Mouse (Mus musculus) kidney, embryonic 16.5 days (tissue): ENCODE results near the gene Hmgcll1. TPM values are rescaled to one million over a fixed set of nuclear protein-coding genes. Genes with fewer than 3 reads are reported as not detected.

Experiments
- ATAC-seq: fragments of 200-750 bp; cut with Nextera tagmentation; 2 replicates; pipeline ENCODE4 v1.8.0; 2017; ENCODE audit warnings: moderate TSS enrichment; ENCODE audit not compliant: low FRiP score, low TSS enrichment
- H3K27ac ChIP-seq: fragments of 300-500 bp; sonication (generic); 2 replicates; pipeline ENCODE4 v1.5.1; 2014; ENCODE audit warnings: low read length
- H3K27me3 ChIP-seq: fragments of 300-500 bp; sonication (generic); 2 replicates; pipeline ENCODE4 v1.6.1; 2014; ENCODE audit warnings: low read length, control low read depth, mixed read lengths; ENCODE audit not compliant: insufficient read depth
- H3K36me3 ChIP-seq: fragments of 300-500 bp; sonication (generic); 2 replicates; pipeline ENCODE4 v1.6.1; 2014; ENCODE audit warnings: low read length, control low read depth, mixed read lengths; ENCODE audit not compliant: insufficient read depth
- H3K4me1 ChIP-seq: fragments of 300-500 bp; sonication (generic); 2 replicates; pipeline ENCODE4 v1.6.1; 2014; ENCODE audit warnings: low read length, control low read depth, mixed read lengths; ENCODE audit not compliant: insufficient read depth
- H3K4me2 ChIP-seq: fragments of 300-500 bp; sonication (generic); replicated peaks from 2 replicates; pipeline ENCODE4 v1.6.1; 2014; ENCODE audit warnings: low read depth, low read length
- H3K4me3 ChIP-seq: fragments of 300-500 bp; sonication (generic); 2 replicates; pipeline ENCODE4 v1.5.1; 2014; ENCODE audit warnings: mild to moderate bottlenecking, low read length
- H3K9ac ChIP-seq: fragments of 300-500 bp; sonication (generic); replicated peaks from 2 replicates; pipeline ENCODE4 v1.6.1; 2014; ENCODE audit warnings: low read length
- H3K9me3 ChIP-seq: fragments of 300-500 bp; sonication (generic); 2 replicates; pipeline ENCODE4 v1.6.1; 2016; ENCODE audit warnings: low read length, control low read depth
- WGBS: fragments of 180-500 bp; shearing (Covaris S2); extraction: QIAGEN DNeasy Blood & Tissue Kit; methylation state at CpG from one replicate; pipeline ENCODE4 v1.1.7; 2014; 5-methylcytosine and 5-hydroxymethylcytosine counted together
- polyA plus RNA-seq: library from polyadenylated mRNA; unstranded; fragments of >200 nt; fragmentation: Nextera tagmentation; extraction: Ambion mirVana; gene quantifications from 2 replicates; pipeline ENCODE4 v1.2.1, GENCODE M21; 2015

The Hmgcll1 gene
- polyA plus RNA-seq, 1 experiment from 2014 or later = 3.1 TPM

DNA sequence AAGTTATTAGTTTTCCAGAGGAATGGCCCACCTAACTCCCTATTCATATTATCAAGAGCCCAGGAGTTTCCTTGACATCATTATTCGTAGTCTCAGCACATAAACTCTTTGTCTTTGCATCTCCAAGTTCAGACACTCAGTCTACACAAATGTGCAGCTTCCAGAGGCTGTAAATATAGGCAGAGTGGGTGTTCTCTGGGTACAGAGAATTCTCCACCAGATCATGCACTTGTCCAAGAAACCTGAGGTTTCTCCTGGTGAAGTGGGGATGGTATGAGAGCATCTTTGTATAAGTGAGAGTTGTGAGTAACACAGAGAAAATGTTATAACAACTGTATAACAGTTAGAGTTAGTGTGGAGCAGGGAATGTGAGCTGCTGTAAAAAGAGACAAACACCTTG is 114.7 kb downstream of the Hmgcll1 start:
- Histone ChIP-seq H3K9me3 (no peaks in the 10 kb centered on the region), H3K36me3 (no peaks in the 10 kb centered on the region), H3K27me3 (no peaks in the 10 kb centered on the region), H3K4me1 (no peaks in the 10 kb centered on the region), H3K4me2 (no peak overlapping the region), H3K27ac (no peak overlapping the region), H3K9ac (no peak overlapping the region), H3K4me3 (no peak overlapping the region)
- WGBS = 67% methylated on average over 1 of the region's 1 CpGs
- ATAC-seq = no peak

DNA sequence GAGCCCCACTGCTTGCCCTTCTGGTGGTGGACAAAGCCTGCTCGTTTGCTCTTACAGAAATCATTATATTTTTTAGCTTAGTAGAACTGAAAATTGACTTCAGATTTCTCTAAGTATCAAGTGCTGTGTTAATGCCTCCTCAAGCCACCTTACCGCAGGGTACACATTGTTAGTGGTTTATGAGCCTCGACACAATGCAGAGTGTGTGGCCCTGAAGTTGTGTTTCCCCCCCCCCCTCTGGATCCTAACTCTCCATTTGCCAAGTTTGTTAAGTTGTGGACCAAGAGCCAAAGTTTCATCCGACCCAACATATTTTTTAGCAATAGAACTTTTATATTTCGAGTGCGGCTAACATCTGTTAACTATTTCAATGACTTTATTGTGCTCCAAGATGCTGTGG is 119.4 kb downstream of the Hmgcll1 start:
- no peak for ATAC-seq
- no peak overlapping the region for H3K4me3 ChIP-seq
- H3K4me1 ChIP-seq = no peaks in the 10 kb centered on the region
- 76% methylated on average over 6 of the region's 6 CpGs for WGBS
- H3K27ac ChIP-seq = no peak overlapping the region
- H3K36me3 ChIP-seq = no peaks in the 10 kb centered on the region
- no peaks in the 10 kb centered on the region for H3K27me3 ChIP-seq
- H3K4me2 ChIP-seq = no peak overlapping the region
- no peaks in the 10 kb centered on the region for H3K9me3 ChIP-seq
- no peak overlapping the region for H3K9ac ChIP-seq

DNA sequence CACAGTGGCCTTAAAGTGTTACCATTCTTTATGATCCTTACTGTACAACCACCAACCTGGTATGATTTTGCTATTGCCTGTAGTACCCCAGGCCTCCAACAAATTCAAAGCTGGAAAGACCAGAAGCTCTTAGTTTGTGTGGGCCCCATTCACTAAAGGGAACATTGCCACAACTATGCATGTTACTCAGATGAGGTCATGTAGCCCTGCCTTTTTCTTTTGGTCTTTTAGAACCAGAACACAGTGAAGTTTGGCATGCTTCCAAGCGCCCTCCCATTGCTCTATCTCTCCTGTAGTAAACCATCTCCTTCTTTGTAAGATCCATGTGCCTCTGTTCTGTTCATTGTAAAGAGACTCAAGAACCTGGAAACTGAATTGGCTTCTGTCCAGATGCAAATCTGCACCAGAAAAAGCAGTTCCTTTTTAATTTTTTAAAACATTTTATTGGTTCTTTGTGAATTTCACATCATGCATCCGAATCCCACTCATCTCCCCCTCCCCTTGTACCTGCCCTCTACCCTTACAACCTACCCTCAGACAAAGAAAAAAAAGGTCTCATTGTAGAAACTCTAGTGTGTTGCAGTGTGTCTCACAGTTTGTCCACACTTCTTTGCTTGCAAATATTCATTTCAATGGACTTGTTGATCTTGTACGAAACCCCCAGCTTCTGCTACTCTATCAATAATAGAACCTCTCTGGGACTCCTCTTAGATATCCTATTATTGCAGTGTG is 123.9 kb downstream of the Hmgcll1 start:
- no peaks in the 10 kb centered on the region for H3K9me3 ChIP-seq
- ATAC-seq = no peak
- 84% methylated on average over 3 of the region's 3 CpGs for WGBS

DNA sequence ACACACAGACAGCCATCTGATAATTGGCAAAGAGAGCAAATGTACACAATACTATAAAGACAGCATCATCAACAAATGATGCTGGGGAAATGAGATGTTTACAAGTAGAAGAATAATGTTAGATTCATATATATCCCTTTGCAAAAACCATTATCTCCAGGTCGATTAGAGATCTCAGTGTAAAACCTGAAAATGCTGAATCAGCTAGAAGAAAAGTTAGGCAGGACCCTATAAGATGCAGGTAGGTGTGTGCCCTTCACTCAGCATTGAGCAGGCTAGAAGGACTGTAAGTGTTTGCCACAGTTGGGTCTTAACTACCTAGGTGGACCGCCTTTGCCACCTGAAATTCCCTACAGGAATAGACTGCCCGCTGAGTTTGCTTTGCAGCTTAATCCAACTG is 130.9 kb downstream of the Hmgcll1 start:
- H3K9ac ChIP-seq = no peak overlapping the region
- no peak overlapping the region for H3K4me3 ChIP-seq
- H3K27me3 ChIP-seq = no peaks in the 10 kb centered on the region
- ATAC-seq = no peak
- H3K4me1 ChIP-seq = no peaks in the 10 kb centered on the region
- H3K9me3 ChIP-seq = no peaks in the 10 kb centered on the region
- no peak overlapping the region for H3K4me2 ChIP-seq
- WGBS = 74% methylated on average over 3 of the region's 3 CpGs
- H3K36me3 ChIP-seq = no peaks in the 10 kb centered on the region
- no peak overlapping the region for H3K27ac ChIP-seq

More for the DNA sequence above, 123.9 kb downstream of the Hmgcll1 start:
- no peaks in the 10 kb centered on the region for H3K27me3 ChIP-seq
- no peaks in the 10 kb centered on the region for H3K4me1 ChIP-seq
- no peaks in the 10 kb centered on the region for H3K36me3 ChIP-seq
- no peak overlapping the region for H3K9ac ChIP-seq
- H3K4me2 ChIP-seq = no peak overlapping the region
- no peak overlapping the region for H3K27ac ChIP-seq
- no peak overlapping the region for H3K4me3 ChIP-seq

DNA sequence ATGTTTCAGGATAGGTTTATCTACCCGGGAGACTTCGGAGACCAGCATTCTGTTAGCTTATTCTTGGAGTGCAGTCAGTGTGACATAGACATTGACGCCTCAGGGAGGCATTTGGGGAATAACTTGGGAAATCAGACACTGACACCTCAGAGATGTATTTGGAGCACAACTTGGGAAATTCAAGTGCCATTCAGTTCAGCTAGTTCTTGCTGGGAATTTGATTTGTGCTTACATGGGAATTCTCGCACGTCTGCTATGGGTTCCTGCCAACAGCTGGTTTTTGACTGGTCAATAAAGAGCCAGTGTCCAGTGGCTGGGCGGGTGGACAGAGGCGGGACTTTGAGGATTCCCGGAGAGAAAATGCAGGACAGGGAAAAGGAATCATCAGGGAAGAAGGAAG is 147.8 kb downstream of the Hmgcll1 start:
- no peak overlapping the region for H3K9ac ChIP-seq
- ATAC-seq = no peak
- no peak overlapping the region for H3K4me2 ChIP-seq
- no peaks in the 10 kb centered on the region for H3K36me3 ChIP-seq
- H3K27me3 ChIP-seq = no peaks in the 10 kb centered on the region
- no peaks in the 10 kb centered on the region for H3K9me3 ChIP-seq
- H3K4me1 ChIP-seq = no peaks in the 10 kb centered on the region
- H3K4me3 ChIP-seq = no peak overlapping the region
- WGBS = 65% methylated on average over 8 of the region's 8 CpGs
- no peak overlapping the region for H3K27ac ChIP-seq

DNA sequence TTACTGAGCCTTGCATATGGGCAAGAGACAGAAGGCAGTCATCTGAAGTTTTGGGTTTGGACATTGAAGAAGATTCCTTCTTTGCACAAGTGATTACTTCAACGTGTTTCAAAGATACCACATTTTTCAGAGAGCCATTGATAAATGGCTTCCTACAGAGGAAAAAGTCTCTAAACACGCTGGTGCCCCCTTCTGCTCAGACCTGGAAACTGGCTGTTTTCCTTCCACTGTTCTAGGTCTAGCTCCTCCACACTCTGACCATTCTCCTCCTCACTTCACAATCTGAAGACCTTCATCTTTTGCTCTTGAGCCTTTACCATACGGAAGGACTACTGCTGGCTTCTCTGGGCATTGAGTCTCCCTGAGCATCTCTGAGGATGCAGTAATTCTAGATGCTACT is 153.7 kb downstream of the Hmgcll1 start:
- no peaks in the 10 kb centered on the region for H3K36me3 ChIP-seq
- 40% methylated on average over 3 of the region's 3 CpGs for WGBS
- H3K27me3 ChIP-seq = no peaks in the 10 kb centered on the region
- H3K4me1 ChIP-seq = no peaks in the 10 kb centered on the region
- H3K4me2 ChIP-seq = no peak overlapping the region
- no peak overlapping the region for H3K27ac ChIP-seq
- ATAC-seq = no peak
- H3K9ac ChIP-seq = no peak overlapping the region
- H3K9me3 ChIP-seq = no peaks in the 10 kb centered on the region
- H3K4me3 ChIP-seq = no peak overlapping the region

DNA sequence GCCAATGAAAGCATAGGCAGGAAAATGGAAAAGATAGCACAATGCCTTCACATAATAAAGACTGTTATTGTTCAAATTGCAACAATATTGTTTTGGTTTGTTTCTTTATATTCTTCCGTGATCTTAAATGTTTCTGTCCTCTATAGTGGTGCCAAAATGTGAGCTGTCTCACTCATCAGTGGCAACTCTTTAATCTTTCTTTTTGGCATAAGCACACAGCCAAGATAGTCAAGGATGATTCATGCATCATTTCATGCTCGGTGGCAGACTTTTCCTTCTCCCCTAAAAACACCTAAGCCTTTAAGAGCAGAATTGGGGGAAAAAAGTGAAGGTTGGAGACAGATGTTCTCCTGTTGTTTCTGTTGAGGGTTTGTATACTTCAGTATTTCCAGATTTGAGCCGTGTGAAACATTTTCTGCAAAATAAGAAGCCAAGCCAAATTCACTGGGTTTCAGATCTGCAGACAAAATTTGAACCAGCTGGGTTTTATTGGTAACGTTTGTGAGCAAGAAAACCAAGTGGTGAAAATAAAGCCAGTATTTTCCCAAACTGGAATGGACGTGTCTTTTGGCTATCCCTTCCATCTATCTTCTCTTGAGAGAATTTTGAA is 158.1 kb downstream of the Hmgcll1 start:
- no peak overlapping the region for H3K9ac ChIP-seq
- H3K4me2 ChIP-seq = no peak overlapping the region
- no peaks in the 10 kb centered on the region for H3K9me3 ChIP-seq
- no peaks in the 10 kb centered on the region for H3K4me1 ChIP-seq
- H3K27ac ChIP-seq = no peak overlapping the region
- no peaks in the 10 kb centered on the region for H3K36me3 ChIP-seq
- no peak for ATAC-seq
- WGBS = 73% methylated on average over 5 of the region's 5 CpGs
- no peak overlapping the region for H3K4me3 ChIP-seq
- no peaks in the 10 kb centered on the region for H3K27me3 ChIP-seq

DNA sequence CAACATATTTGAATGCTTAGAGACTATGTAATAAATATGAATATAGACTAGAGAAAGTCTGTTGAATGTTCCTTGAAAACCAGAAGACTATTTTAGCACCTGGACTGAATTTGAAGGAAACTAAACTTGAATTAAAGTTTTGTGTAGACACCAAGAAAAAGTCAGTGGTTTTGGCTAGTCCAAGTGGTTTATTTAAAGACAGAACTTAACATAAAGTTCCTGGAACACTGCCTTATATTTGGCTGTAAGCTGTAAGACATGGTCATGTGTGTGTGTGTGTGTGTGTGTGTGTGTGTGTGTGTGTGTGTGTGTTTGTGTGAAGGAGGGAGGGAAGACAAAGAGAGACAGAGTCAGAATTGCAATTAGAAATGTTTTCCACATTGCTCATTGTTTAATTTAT is 164.6 kb downstream of the Hmgcll1 start:
- no peak overlapping the region for H3K27ac ChIP-seq
- ATAC-seq = no peak
- no peaks in the 10 kb centered on the region for H3K4me1 ChIP-seq
- no peaks in the 10 kb centered on the region for H3K9me3 ChIP-seq
- no peak overlapping the region for H3K4me3 ChIP-seq
- no peak overlapping the region for H3K4me2 ChIP-seq
- no peaks in the 10 kb centered on the region for H3K36me3 ChIP-seq
- H3K9ac ChIP-seq = no peak overlapping the region
- no peaks in the 10 kb centered on the region for H3K27me3 ChIP-seq

Other genes starting within 250 kb of the Hmgcll1 start
- gene Bmp5, start 239.5 kb upstream of the Hmgcll1 start, polyA plus RNA-seq = 1.2 and 1.9 TPM in 2 replicates
- not detected in 2 replicates for gene Gfral, start 198.8 kb downstream of the Hmgcll1 start, polyA plus RNA-seq